Mouse (Mus musculus): ENCODE results near the gene Fam216a.

- TF ChIP-seq CTCF (IDR thresholded peaks at IDR 0.05; ENCODE audit: low read depth, low read length) (no peak), POLR2A (IDR thresholded peaks at IDR 0.05; ENCODE audit: borderline replicate concordance, low read depth, low read length) (no peak)
These were observed 54.7 kb downstream of the Fam216a start for GRCm38 (mm10) chr5:122317329-122318045.
